9 mouse cellular contexts compared by ENCODE assay signal in genomic region chr10:128921251-128921650, GRCm38 (mm10). TPM values are rescaled to one million over a fixed set of nuclear protein-coding genes. Genes with fewer than 3 reads are reported as not detected.
A peak's percentile ranks its signal among the peaks of the same experiment; 100 is the strongest.
DNase-seq lines count a peak whose midpoint lies in the region; ATAC-seq lines count a peak whose summit lies in the region.
"Had no signal": no experiment of that assay in that cellular context is flagged by ENCODE, and none has a peak within 500 bp of the region (broad histone marks: within the 10 kb centered on the region; RNA-seq: fewer than 3 reads in every experiment).

No protein-coding gene starts in this region.

- peaks cover 61% of the 10 kb centered on the region for H3K4me1 ChIP-seq in hindbrain, embryonic 13.5 days (replicated peaks)
- peaks cover 36% of the 10 kb centered on the region for H3K4me1 ChIP-seq in hindbrain, embryonic 12.5 days
- peaks cover 43% of the 10 kb centered on the region for H3K4me1 ChIP-seq in intestine, embryonic 16.5 days (ENCODE audit: control insufficient read depth, insufficient read depth, low read length)

- ATAC-seq in hindbrain, embryonic 13.5 days (ENCODE audit: low FRiP score): no peak
- no peak for ATAC-seq in hindbrain, embryonic 12.5 days (ENCODE audit: low FRiP score)
- ATAC-seq in intestine, embryonic 16.5 days: no peak
- ATAC-seq in megakaryocyte-erythroid progenitor cell, adult 5-6 weeks (replicated peaks; ENCODE audit: low FRiP score, low TSS enrichment, poor library complexity, severe bottlenecking): no peak

- H3K9me3 ChIP-seq in hindbrain, embryonic 13.5 days: no peaks in the 10 kb centered on the region
- H3K9me3 ChIP-seq in hindbrain, embryonic 12.5 days (replicated peaks): no peaks in the 10 kb centered on the region
- no peaks in the 10 kb centered on the region for H3K9me3 ChIP-seq in intestine, embryonic 16.5 days (ENCODE audit: control insufficient read depth, low read length)

- H3K4me3 ChIP-seq in hindbrain, embryonic 13.5 days: no peak overlapping the region
- no peak overlapping the region for H3K4me3 ChIP-seq in hindbrain, embryonic 12.5 days
- no peak overlapping the region for H3K4me3 ChIP-seq in intestine, embryonic 16.5 days (ENCODE audit: low read length)

- DNase-seq in 3T3-L1 (ENCODE audit: low read depth, low spot score) (peak; percentile 72), NIH3T3 (ENCODE audit: low read depth) (peak; percentile 32)
- no peak for DNase-seq in right cerebral cortex, postnatal 36 days (ENCODE audit: low spot score in 2 of 2)
- DNase-seq: cerebellum, adult 2 months; thymus, postnatal 36 days had no signal

- no peak overlapping the region for H3K27ac ChIP-seq in hindbrain, embryonic 13.5 days
- no peak overlapping the region for H3K27ac ChIP-seq in hindbrain, embryonic 12.5 days
- H3K27ac ChIP-seq in intestine, embryonic 16.5 days (ENCODE audit: low read length): peak overlapping the region; percentile 79; the same call in 1 of the 2 replicates

- H3K9ac ChIP-seq in hindbrain, embryonic 13.5 days: 0 out of 2 replicates have a peak overlapping the region, but pooled peaks have one; percentile 91
- no peak overlapping the region for H3K9ac ChIP-seq in hindbrain, embryonic 12.5 days
- H3K9ac ChIP-seq in intestine, embryonic 16.5 days (ENCODE audit: low read depth, low read length): no peak overlapping the region

- 67% methylated on average over 1 of the region's 1 CpGs for WGBS in hindbrain, embryonic 13.5 days
- 53% methylated on average over 1 of the region's 1 CpGs for WGBS in hindbrain, embryonic 12.5 days
- WGBS in intestine, embryonic 16.5 days: 58% methylated on average over 1 of the region's 1 CpGs

- 0 out of 2 replicates have a peak overlapping the region, but pooled peaks have one; percentile 71 for H3K4me2 ChIP-seq in hindbrain, embryonic 13.5 days
- no peak overlapping the region for H3K4me2 ChIP-seq in hindbrain, embryonic 12.5 days (replicated peaks)
- H3K4me2 ChIP-seq in intestine, embryonic 16.5 days (ENCODE audit: low read depth, low read length): no peak overlapping the region

- peaks cover 27% of the 10 kb centered on the region for H3K36me3 ChIP-seq in hindbrain, embryonic 13.5 days
- peaks cover 23% of the 10 kb centered on the region for H3K36me3 ChIP-seq in hindbrain, embryonic 12.5 days
- H3K36me3 ChIP-seq in intestine, embryonic 16.5 days (ENCODE audit: control insufficient read depth, insufficient read depth, low read length): 0 out of 2 replicates have a peak, but pooled peaks cover 8% of the 10 kb centered on the region

- H3K27me3 ChIP-seq in hindbrain, embryonic 13.5 days: no peaks in the 10 kb centered on the region
- no peaks in the 10 kb centered on the region for H3K27me3 ChIP-seq in hindbrain, embryonic 12.5 days
- H3K27me3 ChIP-seq in intestine, embryonic 16.5 days (replicated peaks; ENCODE audit: control insufficient read depth, insufficient read depth, low read length): no peaks in the 10 kb centered on the region

RNA-seq across cellular contexts. Expression of gene Rdh5, which starts 1.4 kb away (rescaled TPM):
- polyA plus RNA-seq in hindbrain, embryonic 13.5 days (2015; fragmentation: Nextera tagmentation; extraction: Ambion mirVana): 16.6 and 19.3 TPM in 2 replicates
- 11.3 and 15.7 TPM in 2 replicates for polyA plus RNA-seq in hindbrain, embryonic 12.5 days (2016; fragmentation: Nextera tagmentation; extraction: Ambion mirVana)
- 18.6 and 18.8 TPM in 2 replicates for polyA plus RNA-seq in intestine, embryonic 16.5 days (2015; fragmentation: Nextera tagmentation; extraction: Ambion mirVana)
- 12.8 and 19.0 TPM in 2 replicates for total RNA-seq in megakaryocyte-erythroid progenitor cell, adult 5-6 weeks (2014; fragmentation: Nextera tagmentation)
- total RNA-seq in megakaryocyte-erythroid progenitor cell, adult 5-6 weeks (2017): 1.1 and 3.0 TPM in 2 replicates

RNA-seq across cellular contexts. Expression of gene Bloc1s1, which starts 2.6 kb away (rescaled TPM):
- polyA plus RNA-seq in hindbrain, embryonic 13.5 days (2015; fragmentation: Nextera tagmentation; extraction: Ambion mirVana): 281 and 286 TPM in 2 replicates
- 210 and 235 TPM in 2 replicates for polyA plus RNA-seq in hindbrain, embryonic 12.5 days (2016; fragmentation: Nextera tagmentation; extraction: Ambion mirVana)
- polyA plus RNA-seq in intestine, embryonic 16.5 days (2015; fragmentation: Nextera tagmentation; extraction: Ambion mirVana): 208 and 220 TPM in 2 replicates
- 45.7 and 94.6 TPM in 2 replicates for total RNA-seq in megakaryocyte-erythroid progenitor cell, adult 5-6 weeks (2014; fragmentation: Nextera tagmentation)
- 73.8 and 82.2 TPM in 2 replicates for total RNA-seq in megakaryocyte-erythroid progenitor cell, adult 5-6 weeks (2017)

RNA-seq across cellular contexts. Expression of gene Itga7, which starts 12.4 kb away (rescaled TPM):
- 5.2 and 6.3 TPM in 2 replicates for polyA plus RNA-seq in hindbrain, embryonic 13.5 days (2015; fragmentation: Nextera tagmentation; extraction: Ambion mirVana)
- polyA plus RNA-seq in hindbrain, embryonic 12.5 days (2016; fragmentation: Nextera tagmentation; extraction: Ambion mirVana): 3.6 and 4.4 TPM in 2 replicates
- 3.3 and 3.7 TPM in 2 replicates for polyA plus RNA-seq in intestine, embryonic 16.5 days (2015; fragmentation: Nextera tagmentation; extraction: Ambion mirVana)
- total RNA-seq in megakaryocyte-erythroid progenitor cell, adult 5-6 weeks (2014; fragmentation: Nextera tagmentation): not detected in 2 replicates
- 0.04 and 0.19 TPM in 2 replicates for total RNA-seq in megakaryocyte-erythroid progenitor cell, adult 5-6 weeks (2017)

RNA-seq across cellular contexts. Expression of gene Cd63, which starts 20.5 kb away (rescaled TPM):
- polyA plus RNA-seq in hindbrain, embryonic 13.5 days (2015; fragmentation: Nextera tagmentation; extraction: Ambion mirVana): 198 and 229 TPM in 2 replicates
- polyA plus RNA-seq in hindbrain, embryonic 12.5 days (2016; fragmentation: Nextera tagmentation; extraction: Ambion mirVana): 258 and 273 TPM in 2 replicates
- polyA plus RNA-seq in intestine, embryonic 16.5 days (2015; fragmentation: Nextera tagmentation; extraction: Ambion mirVana): 794 TPM in 2 replicates
- 6.8 and 19.4 TPM in 2 replicates for total RNA-seq in megakaryocyte-erythroid progenitor cell, adult 5-6 weeks (2014; fragmentation: Nextera tagmentation)
- 15.5 and 18.0 TPM in 2 replicates for total RNA-seq in megakaryocyte-erythroid progenitor cell, adult 5-6 weeks (2017)

RNA-seq across cellular contexts. Expression of gene Gdf11, which starts 29.7 kb away (rescaled TPM):
- 10.2 and 10.3 TPM in 2 replicates for polyA plus RNA-seq in hindbrain, embryonic 13.5 days (2015; fragmentation: Nextera tagmentation; extraction: Ambion mirVana)
- polyA plus RNA-seq in hindbrain, embryonic 12.5 days (2016; fragmentation: Nextera tagmentation; extraction: Ambion mirVana): 10.7 and 11.5 TPM in 2 replicates
- 2.1 and 2.2 TPM in 2 replicates for polyA plus RNA-seq in intestine, embryonic 16.5 days (2015; fragmentation: Nextera tagmentation; extraction: Ambion mirVana)
- total RNA-seq in megakaryocyte-erythroid progenitor cell, adult 5-6 weeks (2014; fragmentation: Nextera tagmentation): 0.35 TPM in 1 of 2 replicates, not detected in the other
- total RNA-seq in megakaryocyte-erythroid progenitor cell, adult 5-6 weeks (2017): 0.69 TPM in 1 of 2 replicates, not detected in the other

Comparison
In these comparisons a context has a peak if more than half of its experiments do, and no peak if none do; other contexts are left out.
1. DNase-seq: peak in 3T3-L1 (single experiment) and NIH3T3 (single experiment); none in right cerebral cortex, postnatal 36 days (0 of 2).